Mouse (Mus musculus) heart, embryonic 12.5 days (tissue): ENCODE results near the gene Gmds. TPM values are rescaled to one million over a fixed set of nuclear protein-coding genes. Genes with fewer than 3 reads are reported as not detected.

ENCODE experiments used
- ATAC-seq: fragments of 200-750 bp; cut with Nextera tagmentation; 2 replicates; pipeline ENCODE4 v1.8.0; 2017; ENCODE audit warnings: moderate TSS enrichment, moderate library complexity; ENCODE audit not compliant: insufficient number of reproducible peaks, low FRiP score
- H3K27ac ChIP-seq: fragments of 300-500 bp; sonication (generic); 2 replicates; pipeline ENCODE4 v1.5.1; 2016; ENCODE audit warnings: mild to moderate bottlenecking, moderate library complexity; ENCODE audit not compliant: poor library complexity, severe bottlenecking
- H3K27me3 ChIP-seq: fragments of 300-500 bp; sonication (generic); replicated peaks from 2 replicates; pipeline ENCODE4 v1.6.1; 2016; ENCODE audit warnings: mild to moderate bottlenecking, moderate library complexity
- H3K36me3 ChIP-seq: fragments of 300-500 bp; sonication (generic); 2 replicates; pipeline ENCODE4 v1.6.1; 2016; ENCODE audit warnings: mild to moderate bottlenecking, moderate library complexity
- H3K4me1 ChIP-seq: fragments of 300-500 bp; sonication (generic); replicated peaks from 2 replicates; pipeline ENCODE4 v1.6.1; 2016; ENCODE audit warnings: mild to moderate bottlenecking
- H3K4me2 ChIP-seq: fragments of 300-500 bp; sonication (generic); 2 replicates; pipeline ENCODE4 v1.6.1; 2016; ENCODE audit warnings: mild to moderate bottlenecking, moderate library complexity
- H3K4me3 ChIP-seq: fragments of 300-500 bp; sonication (generic); 2 replicates; pipeline ENCODE4 v1.5.1; 2016; ENCODE audit warnings: mild to moderate bottlenecking
- H3K9ac ChIP-seq: fragments of 300-500 bp; sonication (generic); 2 replicates; pipeline ENCODE4 v1.6.1; 2016; ENCODE audit warnings: mild to moderate bottlenecking, moderate library complexity
- H3K9me3 ChIP-seq: fragments of 300-500 bp; sonication (generic); replicated peaks from 2 replicates; pipeline ENCODE4 v1.6.1; 2016; ENCODE audit warnings: mild to moderate bottlenecking, moderate library complexity
- WGBS: fragments of 180-500 bp; shearing (Covaris S2); methylation state at CpG from one replicate; pipeline ENCODE4 v1.1.7; 2016; 5-methylcytosine and 5-hydroxymethylcytosine counted together
- polyA plus RNA-seq: library from polyadenylated mRNA; unstranded; fragments of >200 nt; fragmentation: Nextera tagmentation; extraction: Ambion mirVana; gene quantifications from 2 replicates; pipeline ENCODE4 v1.2.1, GENCODE M21; 2016

Gmds gene
- polyA plus RNA-seq, 1 experiment from 2014 or later, result 26.9 TPM

GRCm38 (mm10) chr13:31943482-31944275 is 394.9 kb downstream of the Gmds start:
- Histone ChIP-seq H3K36me3 (no peaks in the 10 kb centered on the region), H3K4me3 (no peak overlapping the region), H3K4me2 (no peak overlapping the region), H3K27me3 (no peaks in the 10 kb centered on the region), H3K9me3 (no peaks in the 10 kb centered on the region), H3K4me1 (no peaks in the 10 kb centered on the region), H3K27ac (no peak overlapping the region), H3K9ac (no peak overlapping the region)
- 53% methylated on average over 7 of the region's 7 CpGs for WGBS
- 0 out of 2 replicates have a peak, but pooled peaks have one; percentile 45 for ATAC-seq

DNA sequence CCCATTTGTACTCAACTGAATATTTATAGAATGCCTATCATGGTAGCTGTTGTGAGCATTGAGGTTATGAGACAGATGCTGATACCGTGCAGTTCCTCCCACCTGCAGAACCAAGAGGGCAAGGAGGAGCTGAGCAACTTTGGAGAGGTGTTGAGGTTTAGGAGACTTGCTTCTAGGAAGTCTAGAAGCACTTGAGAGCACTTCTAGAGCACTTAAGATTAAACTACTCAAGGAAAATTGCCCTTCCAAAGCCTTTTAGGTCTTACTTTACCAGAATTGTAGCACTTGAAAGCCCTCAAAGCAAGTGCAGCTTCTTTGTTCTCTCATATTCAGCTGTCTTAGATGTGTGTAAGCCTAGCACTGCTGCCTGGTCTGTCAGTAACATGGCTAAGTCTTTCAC is 409.2 kb downstream of the Gmds start:
- WGBS, result 66% methylated on average over 1 of the region's 1 CpGs
- Histone ChIP-seq H3K27ac (no peak overlapping the region), H3K36me3 (no peaks in the 10 kb centered on the region), H3K4me2 (no peak overlapping the region), H3K9me3 (no peaks in the 10 kb centered on the region), H3K9ac (no peak overlapping the region), H3K4me1 (peaks cover 2% of the 10 kb centered on the region; the same call in 1 of the 2 replicates), H3K27me3 (no peaks in the 10 kb centered on the region), H3K4me3 (no peak overlapping the region)
- no peak for ATAC-seq

DNA sequence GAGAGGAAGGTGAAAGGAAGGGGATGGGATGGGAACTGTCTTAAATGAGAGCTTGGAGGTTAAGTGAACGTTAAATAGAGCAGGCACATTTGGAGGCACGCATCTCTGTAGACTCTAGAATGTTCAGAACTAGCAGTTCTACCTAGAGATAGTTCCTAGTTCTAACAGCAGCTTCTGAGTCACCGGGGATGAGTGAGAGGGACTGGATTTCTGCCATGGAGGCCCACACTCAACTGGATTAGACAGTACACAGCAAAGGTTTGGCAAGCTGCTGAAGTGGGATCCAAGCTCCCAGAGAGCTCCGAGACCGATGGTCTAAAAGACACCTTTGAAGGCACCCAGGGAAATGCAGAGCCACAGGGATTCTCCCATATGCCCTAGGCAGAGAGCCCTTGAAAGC is 411.9 kb downstream of the Gmds start:
- Histone ChIP-seq H3K36me3 (no peaks in the 10 kb centered on the region), H3K9me3 (no peaks in the 10 kb centered on the region), H3K4me3 (no peak overlapping the region), H3K9ac (no peak overlapping the region), H3K4me2 (no peak overlapping the region), H3K27ac (no peak overlapping the region), H3K4me1 (peaks cover 4% of the 10 kb centered on the region; the same call in 1 of the 2 replicates), H3K27me3 (no peaks in the 10 kb centered on the region; the same call in 1 of the 2 replicates)
- no peak for ATAC-seq
- 68% methylated on average over 5 of the region's 5 CpGs for WGBS

GRCm38 (mm10) chr13:31924506-31924905 is 414.0 kb downstream of the Gmds start:
- no peak overlapping the region for H3K4me3 ChIP-seq
- H3K9me3 ChIP-seq, result no peaks in the 10 kb centered on the region
- no peak for ATAC-seq
- H3K9ac ChIP-seq, result no peak overlapping the region
- no peaks in the 10 kb centered on the region for H3K36me3 ChIP-seq
- H3K27me3 ChIP-seq, result no peaks in the 10 kb centered on the region; the same call in 1 of the 2 replicates
- peaks cover 4% of the 10 kb centered on the region; the same call in 1 of the 2 replicates for H3K4me1 ChIP-seq
- 41% methylated on average over 4 of the region's 4 CpGs for WGBS
- H3K27ac ChIP-seq, result no peak overlapping the region
- no peak overlapping the region for H3K4me2 ChIP-seq

- no peak overlapping the region for H3K9ac ChIP-seq
- peaks cover 16% of the 10 kb centered on the region for H3K4me1 ChIP-seq
- no peak overlapping the region for H3K4me2 ChIP-seq
- no peak overlapping the region for H3K27ac ChIP-seq
- 71% methylated on average over 2 of the region's 2 CpGs for WGBS
- ATAC-seq, result no peak
- H3K36me3 ChIP-seq, result no peaks in the 10 kb centered on the region
- no peak overlapping the region for H3K4me3 ChIP-seq
- H3K27me3 ChIP-seq, result no peaks in the 10 kb centered on the region; the same call in 1 of the 2 replicates
- no peaks in the 10 kb centered on the region for H3K9me3 ChIP-seq
These were observed 418.8 kb downstream of the Gmds start for GRCm38 (mm10) chr13:31919716-31920115.

DNA sequence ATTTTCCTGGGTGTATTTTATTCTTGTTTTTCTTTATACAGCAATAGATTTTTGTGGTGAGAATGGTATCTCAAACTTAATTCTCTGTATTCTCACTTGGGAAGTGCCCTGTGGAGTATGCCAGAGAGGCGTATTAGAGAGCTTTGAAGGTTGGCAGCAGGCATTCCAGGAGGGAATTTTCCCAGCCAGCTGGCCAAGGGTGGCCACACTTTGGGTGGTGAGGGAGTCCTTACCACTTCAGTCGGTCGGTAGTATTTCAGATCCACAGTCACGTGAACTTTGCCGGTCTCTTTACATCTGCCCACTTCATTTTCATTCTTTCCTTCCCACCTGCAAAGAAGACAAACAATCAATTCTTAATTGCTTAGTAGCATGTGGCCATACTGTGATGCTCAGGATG is 421.2 kb downstream of the Gmds start:
- 48% methylated on average over 5 of the region's 5 CpGs for WGBS
- Histone ChIP-seq H3K9ac (no peak overlapping the region), H3K36me3 (no peaks in the 10 kb centered on the region), H3K9me3 (no peaks in the 10 kb centered on the region), H3K27me3 (no peaks in the 10 kb centered on the region), H3K27ac (no peak overlapping the region), H3K4me1 (peaks cover 11% of the 10 kb centered on the region), H3K4me3 (no peak overlapping the region), H3K4me2 (no peak overlapping the region)
- ATAC-seq, result no peak

GRCm38 (mm10) chr13:31915748-31916147 is 422.8 kb downstream of the Gmds start:
- no peak overlapping the region for H3K4me2 ChIP-seq
- ATAC-seq, result peak; percentile 75; the same call in 1 of the 2 replicates
- H3K4me1 ChIP-seq, result peaks cover 18% of the 10 kb centered on the region
- no peaks in the 10 kb centered on the region for H3K36me3 ChIP-seq
- H3K4me3 ChIP-seq, result no peak overlapping the region
- no peak overlapping the region for H3K27ac ChIP-seq
- no peaks in the 10 kb centered on the region for H3K9me3 ChIP-seq
- WGBS, result 59% methylated on average over 6 of the region's 6 CpGs
- no peaks in the 10 kb centered on the region for H3K27me3 ChIP-seq
- H3K9ac ChIP-seq, result no peak overlapping the region

DNA sequence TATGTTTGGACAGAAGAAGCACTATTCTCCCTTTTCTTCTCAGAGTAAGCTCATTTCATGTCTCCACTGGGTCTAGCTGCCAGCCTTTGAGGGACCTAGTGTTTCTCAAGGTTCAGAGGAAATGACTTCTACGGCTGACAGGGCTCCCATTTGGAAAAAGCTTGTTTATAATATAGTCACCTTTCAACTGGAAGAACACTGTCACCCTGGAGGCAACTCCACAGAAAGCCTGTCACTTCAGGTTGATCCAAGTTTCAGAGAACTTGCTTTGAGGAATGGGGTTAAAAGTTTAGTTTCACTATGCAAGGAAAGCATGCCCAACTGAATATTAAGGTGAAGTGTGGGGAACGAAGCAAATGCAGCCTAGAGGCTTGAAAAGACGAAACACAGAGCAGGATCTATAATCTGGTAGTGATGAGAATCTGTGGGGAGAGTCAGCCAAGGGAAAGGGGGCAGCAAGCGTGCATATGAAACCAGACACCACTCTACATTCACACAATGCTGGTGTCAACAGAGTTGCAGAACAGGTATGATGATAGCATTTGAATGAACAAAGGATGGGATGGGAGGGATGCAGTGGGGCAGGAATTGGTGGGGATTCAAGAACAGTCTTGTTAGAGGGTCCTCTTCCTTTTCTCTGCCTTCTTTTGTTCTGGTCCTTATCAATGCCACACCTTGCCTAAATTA is 423.5 kb downstream of the Gmds start:
- 47% methylated on average over 4 of the region's 4 CpGs for WGBS
- no peaks in the 10 kb centered on the region for H3K9me3 ChIP-seq
- H3K4me1 ChIP-seq, result peaks cover 18% of the 10 kb centered on the region
- no peak for ATAC-seq
- H3K27me3 ChIP-seq, result no peaks in the 10 kb centered on the region
- H3K4me3 ChIP-seq, result no peak overlapping the region
- no peaks in the 10 kb centered on the region for H3K36me3 ChIP-seq
- no peak overlapping the region for H3K9ac ChIP-seq
- H3K27ac ChIP-seq, result no peak overlapping the region
- no peak overlapping the region for H3K4me2 ChIP-seq

- 0 out of 2 replicates have a peak, but pooled peaks have one; percentile 29 for ATAC-seq
These were observed 426.6 kb downstream of the Gmds start for GRCm38 (mm10) chr13:31911956-31912355.

DNA sequence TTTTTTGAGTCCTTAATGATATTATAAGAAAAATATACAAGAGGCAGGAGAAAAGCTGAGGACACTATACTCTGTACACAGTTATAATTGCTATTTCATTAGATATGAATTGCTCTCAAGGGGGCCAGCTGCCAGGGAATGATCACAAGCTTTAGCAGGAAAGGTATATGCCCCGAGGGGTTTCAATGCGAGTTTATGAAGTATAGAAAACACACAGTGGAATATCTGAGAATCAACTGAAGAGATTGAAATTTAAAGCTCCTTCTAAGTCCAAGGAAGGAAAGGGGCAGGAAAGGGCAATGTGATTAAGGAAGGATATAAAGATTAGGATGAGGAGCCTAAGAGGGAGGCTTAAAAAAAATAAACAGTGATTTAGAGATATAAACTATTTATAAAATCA is 427.2 kb downstream of the Gmds start:
- Histone ChIP-seq H3K4me1 (peaks cover 18% of the 10 kb centered on the region), H3K36me3 (no peaks in the 10 kb centered on the region), H3K27me3 (no peaks in the 10 kb centered on the region), H3K9ac (no peak overlapping the region), H3K4me2 (no peak overlapping the region), H3K4me3 (no peak overlapping the region), H3K9me3 (no peaks in the 10 kb centered on the region), H3K27ac (no peak overlapping the region)
- no peak for ATAC-seq
- 48% methylated on average over 2 of the region's 2 CpGs for WGBS

More at GRCm38 (mm10) chr13:31911956-31912355, 426.6 kb downstream of the Gmds start:
- no peak overlapping the region for H3K4me2 ChIP-seq
- peak overlapping the region; percentile 7; the same call in 1 of the 2 replicates for H3K27ac ChIP-seq
- H3K9ac ChIP-seq, result no peak overlapping the region
- WGBS, result 17% methylated on average over 5 of the region's 5 CpGs
- H3K4me1 ChIP-seq, result peaks cover 18% of the 10 kb centered on the region
- H3K9me3 ChIP-seq, result no peaks in the 10 kb centered on the region
- H3K4me3 ChIP-seq, result no peak overlapping the region
- no peaks in the 10 kb centered on the region for H3K36me3 ChIP-seq
- no peaks in the 10 kb centered on the region for H3K27me3 ChIP-seq

DNA sequence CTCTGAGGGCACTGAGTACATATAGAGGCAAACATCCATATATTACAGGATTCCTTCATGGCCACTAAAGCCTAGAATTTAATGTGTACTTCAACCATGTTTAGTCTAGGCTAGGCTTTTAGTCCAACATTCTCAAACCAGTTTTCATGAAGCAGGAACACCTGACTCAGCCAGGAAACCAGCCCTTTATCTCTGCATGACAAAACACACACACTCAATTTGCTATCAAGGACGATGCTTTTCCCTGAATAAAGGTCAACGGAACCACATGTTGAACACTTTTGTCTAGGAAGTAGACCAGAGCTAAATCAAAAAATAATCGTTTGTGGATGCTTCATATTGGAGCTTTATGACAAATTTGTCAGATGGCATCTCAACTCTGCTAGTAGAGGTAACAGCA is 429.5 kb downstream of the Gmds start:
- Histone ChIP-seq H3K27me3 (no peaks in the 10 kb centered on the region), H3K4me2 (no peak overlapping the region), H3K27ac (no peak overlapping the region), H3K4me3 (no peak overlapping the region), H3K36me3 (no peaks in the 10 kb centered on the region), H3K9me3 (no peaks in the 10 kb centered on the region), H3K9ac (no peak overlapping the region), H3K4me1 (peaks cover 11% of the 10 kb centered on the region)
- 52% methylated on average over 3 of the region's 3 CpGs for WGBS
- no peak for ATAC-seq
